In genomic region chr1:42243878-42244277, GRCm38 (mm10) we compare ENCODE assay signal across 9 mouse cellular contexts.
DNase-seq lines count a peak whose midpoint lies in the region; ATAC-seq and TF ChIP-seq lines count a peak whose summit lies in the region.
"Had no signal": no experiment of that assay in that cellular context is flagged by ENCODE, and none has a peak within 500 bp of the region (broad histone marks: within the 10 kb centered on the region; RNA-seq: fewer than 3 reads in every experiment).

No protein-coding gene starts in this region.

- peak overlapping the region; percentile 21; the same call in 1 of the 2 replicates for H3K4me3 ChIP-seq in heart, embryonic 12.5 days
- peak overlapping the region; percentile 35 for H3K4me3 ChIP-seq in embryonic facial prominence, embryonic 10.5 days
- H3K4me3 ChIP-seq in hindbrain, embryonic 16.5 days (ENCODE audit: low read length) = peak overlapping the region; percentile 16
- H3K4me3 ChIP-seq in midbrain, postnatal 0 days (ENCODE audit: low read depth, low read length) = peak overlapping the region; percentile 14; the same call in 1 of the 2 replicates
- H3K4me3 ChIP-seq in cerebellum, adult 2 months (replicated peaks; ENCODE audit: insufficient read depth, low read depth, low read length) = no peak overlapping the region
- H3K4me3 ChIP-seq: limb, embryonic 15.5 days had no signal

- peak overlapping the region; percentile 57 for H3K4me2 ChIP-seq in heart, embryonic 12.5 days
- H3K4me2 ChIP-seq in hindbrain, embryonic 16.5 days (ENCODE audit: low read length) = peak overlapping the region; percentile 55
- peak overlapping the region; percentile 35 for H3K4me2 ChIP-seq in midbrain, postnatal 0 days (ENCODE audit: low read depth, low read length, poor library complexity, severe bottlenecking)
- H3K4me2 ChIP-seq: limb, embryonic 15.5 days had no signal

- intact Hi-C loops in heart, postnatal 25 days (cut with DNase I) = no loop called here

- no peak for ATAC-seq in heart, embryonic 12.5 days (ENCODE audit: insufficient number of reproducible peaks, low FRiP score)
- ATAC-seq in hindbrain, embryonic 16.5 days = peak; percentile 87
- peak; percentile 80 for ATAC-seq in midbrain, postnatal 0 days (ENCODE audit: low FRiP score)

- peak overlapping the region; percentile 18; the same call in 1 of the 2 replicates for H3K9ac ChIP-seq in heart, embryonic 12.5 days
- H3K9ac ChIP-seq in hindbrain, embryonic 16.5 days (ENCODE audit: low read depth, low read length) = 0 out of 2 replicates have a peak overlapping the region, but pooled peaks have one; percentile 1
- H3K9ac ChIP-seq in midbrain, postnatal 0 days (replicated peaks; ENCODE audit: low read length, poor library complexity, severe bottlenecking) = 0 out of 2 replicates have a peak overlapping the region, but pooled peaks have one; percentile 36
- H3K9ac ChIP-seq: limb, embryonic 15.5 days had no signal

- no peak for TF ChIP-seq CTCF in midbrain, postnatal 0 days (IDR thresholded peaks at IDR 0.05)
- no peak for TF ChIP-seq CTCF in cerebellum, adult 2 months (IDR thresholded peaks at IDR 0.05; ENCODE audit: borderline replicate concordance, insufficient read depth, low read depth, low read length)

- no peak for DNase-seq in heart, postnatal 25 days (ENCODE audit: low spot score)
- DNase-seq in embryonic facial prominence, embryonic 10.5 days (ENCODE audit: low spot score) = peak; percentile 52
- peak; percentile 64 for DNase-seq in midbrain, postnatal 0 days (ENCODE audit: low spot score)
- no peak for DNase-seq in cerebellum, adult 2 months
- no peak for DNase-seq in yolk sac, embryonic 10.5 days (ENCODE audit: low spot score)
- no peak for DNase-seq in right cerebral cortex, postnatal 36 days (ENCODE audit: low spot score in 2 of 2)

- H3K27me3 ChIP-seq in heart, embryonic 12.5 days (replicated peaks) = no peaks in the 10 kb centered on the region
- H3K27me3 ChIP-seq in embryonic facial prominence, embryonic 10.5 days (replicated peaks; ENCODE audit: low read depth, poor library complexity, severe bottlenecking) = no peaks in the 10 kb centered on the region
- no peaks in the 10 kb centered on the region for H3K27me3 ChIP-seq in hindbrain, embryonic 16.5 days (replicated peaks; ENCODE audit: control insufficient read depth, insufficient read depth, low read length)
- H3K27me3 ChIP-seq in midbrain, postnatal 0 days (ENCODE audit: insufficient read depth, low read length) = no peaks in the 10 kb centered on the region
- H3K27me3 ChIP-seq in cerebellum, adult 2 months (ENCODE audit: control insufficient read depth, insufficient read depth, low read length) = no peaks in the 10 kb centered on the region; the same call in 1 of the 2 replicates
- H3K27me3 ChIP-seq: limb, embryonic 15.5 days had no signal

- no peak overlapping the region for H3K27ac ChIP-seq in heart, embryonic 12.5 days (ENCODE audit: poor library complexity, severe bottlenecking)
- peak overlapping the region; percentile 72 for H3K27ac ChIP-seq in embryonic facial prominence, embryonic 10.5 days (replicated peaks)
- H3K27ac ChIP-seq in hindbrain, embryonic 16.5 days (ENCODE audit: low read depth, low read length) = peak overlapping the region; percentile 25; the same call in 1 of the 2 replicates
- H3K27ac ChIP-seq in midbrain, postnatal 0 days (ENCODE audit: low read depth, low read length) = peak overlapping the region; percentile 75
- H3K27ac ChIP-seq in cerebellum, adult 2 months (ENCODE audit: insufficient read depth, low read length) = no peak overlapping the region
- H3K27ac ChIP-seq: limb, embryonic 15.5 days had no signal

- no peak for TF ChIP-seq POLR2A in cerebellum, adult 2 months (IDR thresholded peaks at IDR 0.05; ENCODE audit: borderline replicate concordance, insufficient read depth, low read length)

- no peaks in the 10 kb centered on the region for H3K36me3 ChIP-seq in heart, embryonic 12.5 days
- no peaks in the 10 kb centered on the region for H3K36me3 ChIP-seq in embryonic facial prominence, embryonic 10.5 days (replicated peaks)
- H3K36me3 ChIP-seq in hindbrain, embryonic 16.5 days (ENCODE audit: control insufficient read depth, insufficient read depth, low read length) = no peaks in the 10 kb centered on the region
- no peaks in the 10 kb centered on the region for H3K36me3 ChIP-seq in midbrain, postnatal 0 days (ENCODE audit: insufficient read depth, low read length)
- H3K36me3 ChIP-seq: limb, embryonic 15.5 days had no signal

- 11% methylated on average over 14 of the region's 14 CpGs for WGBS in heart, embryonic 12.5 days
- 16% methylated on average over 14 of the region's 14 CpGs for WGBS in embryonic facial prominence, embryonic 10.5 days
- WGBS in hindbrain, embryonic 16.5 days = 6% methylated on average over 14 of the region's 14 CpGs
- WGBS in midbrain, postnatal 0 days = 0% methylated on average over 14 of the region's 14 CpGs
- WGBS in cerebellum, adult 2 months = 10% methylated on average over 14 of the region's 14 CpGs

- no peaks in the 10 kb centered on the region for H3K9me3 ChIP-seq in heart, embryonic 12.5 days (replicated peaks)
- H3K9me3 ChIP-seq in embryonic facial prominence, embryonic 10.5 days = no peaks in the 10 kb centered on the region
- H3K9me3 ChIP-seq in hindbrain, embryonic 16.5 days (ENCODE audit: control insufficient read depth, low read length) = no peaks in the 10 kb centered on the region
- no peaks in the 10 kb centered on the region for H3K9me3 ChIP-seq in midbrain, postnatal 0 days (ENCODE audit: low read length)
- H3K9me3 ChIP-seq: limb, embryonic 15.5 days had no signal

- peaks cover 15% of the 10 kb centered on the region for H3K4me1 ChIP-seq in heart, embryonic 12.5 days (replicated peaks)
- peaks cover 18% of the 10 kb centered on the region for H3K4me1 ChIP-seq in embryonic facial prominence, embryonic 10.5 days
- peaks cover 11% of the 10 kb centered on the region for H3K4me1 ChIP-seq in hindbrain, embryonic 16.5 days (ENCODE audit: control insufficient read depth, insufficient read depth, low read depth, low read length)
- peaks cover 5% of the 10 kb centered on the region for H3K4me1 ChIP-seq in midbrain, postnatal 0 days (ENCODE audit: insufficient read depth, low read length)
- no peaks in the 10 kb centered on the region for H3K4me1 ChIP-seq in cerebellum, adult 2 months (ENCODE audit: control insufficient read depth, insufficient read depth, low read length)

Comparison
In these comparisons a context has a peak if more than half of its experiments do, and no peak if none do; other contexts are left out.
1. H3K27ac ChIP-seq: peak in embryonic facial prominence, embryonic 10.5 days (single experiment), hindbrain, embryonic 16.5 days (single experiment) and midbrain, postnatal 0 days (single experiment); none in heart, embryonic 12.5 days (single experiment) and cerebellum, adult 2 months (single experiment).
2. DNase-seq: peak in embryonic facial prominence, embryonic 10.5 days (single experiment) and midbrain, postnatal 0 days (single experiment); none in heart, postnatal 25 days (single experiment), cerebellum, adult 2 months (0 of 2), yolk sac, embryonic 10.5 days (single experiment) and right cerebral cortex, postnatal 36 days (0 of 2).
3. Peak in every context shown above with its lines, with median percentiles within 50 percentile points of each other: H3K4me2 ChIP-seq and H3K9ac ChIP-seq.